Mouse (Mus musculus) gonadal fat pad, adult 2 months (tissue): ENCODE measurements at regions not wholly inside any gene's neighbourhood (a gene's known extent, or its start where the extent isn't known, plus 50 kb on each side); places are given as distances from the start of the nearest gene placed in this dataset.

ENCODE experiments used
- DNase-seq: peaks from one replicate; pipeline ENCODE4 v3.0.0-alpha.2; 2012; ENCODE audit warnings: low read depth

- DNase-seq = no peak
Measured at GRCm38 (mm10) chr5:133566506-133566905, 533.0 kb upstream of the Castor2 start.

- no peak for DNase-seq
Measured at GRCm38 (mm10) chr5:133550657-133551056, 548.9 kb upstream of the Castor2 start.

- DNase-seq = no peak
Measured at GRCm38 (mm10) chr5:133542217-133542616, 557.3 kb upstream of the Castor2 start.

GRCm38 (mm10) chr5:133532678-133533077, 566.8 kb upstream of the Castor2 start:
- no peak for DNase-seq

- DNase-seq = no peak
Measured at GRCm38 (mm10) chr5:133505661-133506060, 593.9 kb upstream of the Castor2 start.

GRCm38 (mm10) chr5:133487806-133488290, 611.7 kb upstream of the Castor2 start:
- DNase-seq = no peak

GRCm38 (mm10) chr5:133482291-133483086, 617.0 kb upstream of the Castor2 start:
- DNase-seq = no peak

GRCm38 (mm10) chr5:133479205-133479604, 620.3 kb upstream of the Castor2 start:
- DNase-seq = no peak

- DNase-seq = no peak
Measured at GRCm38 (mm10) chr5:133453349-133454049, 646.0 kb upstream of the Castor2 start.

- DNase-seq = no peak
Measured at GRCm38 (mm10) chr5:133449926-133450325, 649.6 kb upstream of the Castor2 start.

GRCm38 (mm10) chr5:133400826-133401225, 698.7 kb upstream of the Castor2 start:
- no peak for DNase-seq

- DNase-seq = no peak
Measured at GRCm38 (mm10) chr5:133389896-133390295, 709.6 kb upstream of the Castor2 start.

GRCm38 (mm10) chr5:133389023-133389840, 710.3 kb upstream of the Castor2 start:
- no peak for DNase-seq

- DNase-seq = no peak
Measured at GRCm38 (mm10) chr5:133385374-133386349, 713.8 kb upstream of the Castor2 start.

GRCm38 (mm10) chr5:133365771-133366170, 733.7 kb upstream of the Castor2 start:
- no peak for DNase-seq

GRCm38 (mm10) chr5:133347516-133347915, 752.0 kb upstream of the Castor2 start:
- DNase-seq = no peak

- DNase-seq = no peak
Measured at GRCm38 (mm10) chr5:133341973-133342372, 757.5 kb upstream of the Castor2 start.

- no peak for DNase-seq
Measured at GRCm38 (mm10) chr5:133320626-133321025, 777.5 kb upstream of the Auts2 start.

GRCm38 (mm10) chr5:133320206-133320605, 777.1 kb upstream of the Auts2 start:
- DNase-seq = no peak

GRCm38 (mm10) chr5:133314031-133314430, 770.9 kb upstream of the Auts2 start:
- no peak for DNase-seq
